1 mouse cellular context compared by ENCODE assay signal in genomic region chr14:52303517-52303916, GRCm38 (mm10).
TF ChIP-seq lines count a peak whose summit lies in the region.

No protein-coding gene starts in this region.

TF ChIP-seq in CH12.LX, 34 proteins besides CTCF, POLR2A, EP300 and RAD21:
- TF ChIP-seq TBP (conservative IDR thresholded peaks at IDR 0.05; ENCODE audit: low read depth, low read length), result peak; percentile 69; the same call in 1 of the 2 replicates
TF ChIP-seq in CH12.LX: peak in this region for 1; not testable (repeated sequence) for 33.
